Mouse (Mus musculus) mouse trophoblast stem cell (cell line): ENCODE results near the gene Hoxc8.

Source experiments
- in situ Hi-C, 2 experiments: fragments of 300-500 bp; cut with MseI, MboI; formaldehyde crosslinking; loops; 2 replicates in 1 of 2; 3 replicates in 1 of 2; pipeline ENCODE4 v1.15.1; 2025

The Hoxc8 gene

DNA sequence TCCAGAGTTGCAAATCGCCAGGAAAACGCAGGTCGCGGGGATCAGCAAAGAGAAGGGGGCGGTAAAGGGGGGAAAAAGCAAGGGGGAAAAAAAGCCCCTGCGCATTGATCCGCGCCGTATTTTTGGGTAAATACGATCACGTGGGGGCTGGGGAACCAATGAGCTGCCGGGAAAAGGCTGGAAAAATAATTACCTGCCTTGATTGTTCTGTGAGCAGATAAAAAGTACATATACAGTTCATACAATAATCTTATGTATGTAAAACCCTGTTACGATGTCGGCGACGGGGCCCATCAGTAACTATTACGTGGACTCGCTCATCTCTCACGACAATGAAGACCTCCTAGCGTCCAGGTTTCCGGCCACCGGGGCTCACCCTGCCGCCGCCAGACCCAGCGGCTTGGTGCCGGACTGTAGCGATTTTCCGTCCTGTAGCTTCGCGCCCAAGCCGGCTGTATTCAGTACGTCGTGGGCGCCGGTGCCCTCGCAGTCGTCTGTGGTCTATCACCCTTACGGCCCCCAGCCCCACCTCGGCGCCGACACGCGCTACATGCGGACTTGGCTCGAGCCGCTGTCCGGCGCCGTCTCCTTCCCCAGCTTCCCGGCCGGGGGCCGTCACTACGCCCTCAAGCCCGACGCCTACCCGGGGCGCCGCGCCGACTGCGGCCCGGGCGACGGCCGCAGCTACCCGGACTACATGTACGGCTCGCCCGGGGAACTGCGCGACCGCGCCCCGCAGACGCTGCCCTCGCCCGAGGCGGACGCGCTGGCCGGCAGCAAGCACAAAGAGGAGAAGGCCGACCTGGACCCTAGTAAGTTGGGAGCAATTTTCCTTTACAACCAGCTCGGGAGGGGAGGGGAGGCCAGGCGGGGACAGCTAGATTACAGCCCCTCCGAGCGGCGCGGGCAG lies 8.8 kb upstream of the Hoxc8 start:
- in situ Hi-C loops = no loop called here

DNA sequence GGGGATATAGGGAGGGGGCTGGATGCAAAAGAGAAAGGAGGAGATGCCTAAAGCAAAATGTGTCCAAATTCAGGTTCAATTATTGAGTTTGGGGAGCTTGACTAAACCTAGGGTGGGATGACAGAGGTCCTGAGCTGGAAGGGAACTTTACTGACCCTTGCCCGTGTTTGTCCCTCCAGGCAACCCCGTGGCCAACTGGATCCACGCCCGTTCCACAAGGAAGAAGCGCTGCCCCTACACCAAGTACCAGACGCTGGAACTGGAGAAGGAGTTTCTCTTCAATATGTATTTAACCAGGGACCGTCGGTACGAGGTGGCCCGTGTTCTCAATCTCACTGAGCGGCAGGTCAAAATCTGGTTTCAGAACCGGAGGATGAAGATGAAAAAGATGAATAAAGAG lies 6.7 kb upstream of the Hoxc8 start:
- in situ Hi-C loops = no loop called here

DNA sequence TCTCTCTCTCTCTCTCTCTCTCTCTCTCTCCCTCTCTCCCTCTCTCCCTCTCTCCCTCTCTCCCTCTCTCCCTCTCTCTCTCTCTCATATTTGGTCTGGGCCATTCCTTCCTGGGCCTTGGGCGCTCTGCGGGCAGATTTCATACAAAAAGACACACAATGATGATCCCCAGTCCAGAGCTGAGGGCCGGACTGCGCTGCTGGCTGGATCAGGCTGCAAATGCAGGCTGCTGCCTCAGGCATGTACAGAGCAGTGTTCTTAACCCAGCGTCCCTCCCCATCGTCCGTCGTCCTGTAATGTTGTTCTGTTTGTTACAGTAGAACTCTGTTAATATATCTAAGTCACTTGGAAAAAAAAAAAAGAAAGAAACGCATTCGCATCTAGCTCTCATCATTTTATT lies 5.9 kb upstream of the Hoxc8 start:
- in situ Hi-C loops = no loop called here

DNA sequence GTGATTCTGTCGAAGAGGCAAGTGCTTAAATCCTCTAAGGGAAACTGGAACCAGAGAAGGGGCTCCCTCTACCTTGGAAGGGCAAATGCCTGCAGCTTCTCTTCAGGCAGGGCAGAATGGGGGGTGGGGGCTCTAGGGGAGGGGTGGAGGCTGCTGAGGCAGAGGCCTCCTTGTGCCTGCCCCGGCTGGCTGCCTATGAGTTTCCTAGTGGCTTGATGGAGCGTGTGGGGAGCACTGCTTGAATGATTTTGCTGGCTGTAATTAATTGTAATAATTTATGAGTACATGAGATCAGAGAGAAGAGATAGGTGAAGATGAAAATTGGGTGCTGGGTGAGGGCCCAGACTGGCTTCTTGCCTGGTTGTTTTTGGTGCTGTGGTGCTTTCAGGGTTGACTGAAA lies 5.5 kb upstream of the Hoxc8 start:
- in situ Hi-C loops = loop anchor here (5.0 kb wide), 2 partner anchors 182 to 187 kb away; partner anchors contain the start of gene Smug1 (in 1 of the 2)

DNA sequence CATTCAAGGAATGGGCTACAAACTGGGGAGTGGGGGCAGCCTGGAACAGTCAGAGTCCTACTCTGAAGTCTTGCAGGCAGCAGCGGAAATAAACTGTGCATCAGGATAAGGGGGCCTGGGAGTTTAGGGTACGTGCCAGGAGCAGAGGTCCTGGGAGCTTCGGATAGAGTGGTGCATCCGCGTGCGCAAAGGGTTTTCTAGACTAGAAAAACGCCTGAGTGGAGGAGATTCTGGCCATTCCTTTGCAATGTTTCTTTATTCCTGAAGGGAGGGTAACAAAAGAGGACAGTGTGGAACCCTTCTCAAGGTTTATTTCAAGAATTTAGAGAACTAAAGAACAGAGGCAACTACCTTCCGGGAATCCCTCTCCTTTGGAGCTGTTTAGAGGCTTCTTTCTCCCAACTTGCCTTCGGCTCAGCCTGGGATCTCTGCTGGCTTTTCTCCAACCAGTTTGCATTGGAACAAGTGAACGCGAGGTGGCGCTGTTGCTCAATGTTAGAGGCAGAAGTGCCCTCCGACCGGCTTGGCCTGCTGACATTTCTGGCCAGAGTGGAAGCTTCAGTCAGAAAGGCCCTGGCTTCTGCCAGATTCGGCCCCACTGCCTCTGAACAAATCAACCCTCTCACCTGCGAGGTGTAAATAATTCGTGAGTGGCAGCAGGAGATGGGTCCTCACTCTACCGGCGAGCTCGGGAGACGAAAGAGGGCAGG lies 3.1 kb upstream of the Hoxc8 start:
- in situ Hi-C loops = loop anchor here (5.0 kb wide), 2 partner anchors 180 to 185 kb away; partner anchors contain the start of gene Smug1 (in 1 of the 2)

DNA sequence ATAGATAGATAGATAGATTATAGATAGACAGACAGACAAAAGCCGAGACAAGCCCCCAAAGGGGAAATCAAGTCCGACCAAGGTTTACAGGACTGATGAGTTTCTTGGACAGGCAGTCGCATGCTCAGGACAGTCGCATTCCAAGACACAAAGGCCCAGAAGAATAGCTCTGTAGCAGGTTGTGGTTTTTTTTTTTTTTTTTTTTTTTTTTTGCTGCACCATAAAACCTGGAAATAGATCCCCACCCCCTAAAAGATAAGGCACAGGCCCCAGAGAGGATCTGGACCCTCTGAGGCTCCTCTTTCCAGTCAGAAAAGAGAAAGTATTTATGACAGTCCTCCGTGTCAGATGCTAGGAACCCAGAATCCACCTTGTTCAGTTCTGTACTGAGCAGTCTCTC lies 2.3 kb upstream of the Hoxc8 start:
- in situ Hi-C loops = loop anchor here (5.0 kb wide), 2 partner anchors 179 to 184 kb away; partner anchors contain the start of gene Smug1 (in 1 of the 2)

DNA sequence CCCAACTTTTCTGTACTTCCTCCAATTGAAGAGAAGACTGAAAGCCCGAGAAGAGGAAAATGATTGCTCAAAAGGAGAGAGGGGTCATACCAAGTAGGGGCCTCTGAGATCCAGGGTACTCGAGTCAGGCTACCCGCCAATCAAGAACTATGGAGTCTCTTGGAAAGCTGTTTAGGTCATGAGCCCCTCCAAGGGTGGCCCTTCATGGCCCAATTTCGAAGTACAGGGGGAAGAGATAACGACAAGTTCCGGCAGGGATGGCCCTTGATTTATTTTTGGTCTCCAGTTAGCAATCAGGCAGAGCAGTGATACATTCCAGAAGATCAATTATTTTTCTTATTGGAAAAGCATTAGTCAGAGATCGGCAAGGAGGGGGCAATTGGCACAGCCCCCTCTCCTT lies 1.4 kb downstream of the Hoxc8 start:
- in situ Hi-C loops = no loop called here

DNA sequence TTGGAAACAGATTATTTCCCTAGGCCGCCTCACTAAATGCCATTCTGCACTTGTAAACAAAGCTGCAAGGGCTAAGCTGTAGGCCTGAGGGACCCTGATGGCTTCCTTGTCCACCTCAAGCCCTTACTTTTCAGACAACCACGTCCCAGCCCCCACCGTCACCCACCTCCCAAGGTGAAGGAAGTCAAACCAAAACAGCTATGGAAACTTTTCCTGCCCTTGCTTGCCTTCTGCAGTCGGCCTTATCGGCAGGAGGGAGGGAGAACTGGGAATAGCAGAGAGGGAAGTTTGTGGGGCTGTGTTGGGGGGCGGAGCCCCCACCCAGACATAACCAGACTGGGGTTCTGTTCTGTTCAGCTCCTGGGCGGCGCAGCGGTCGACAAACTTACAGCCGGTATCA lies 1.8 kb downstream of the Hoxc8 start:
- in situ Hi-C loops = no loop called here

DNA sequence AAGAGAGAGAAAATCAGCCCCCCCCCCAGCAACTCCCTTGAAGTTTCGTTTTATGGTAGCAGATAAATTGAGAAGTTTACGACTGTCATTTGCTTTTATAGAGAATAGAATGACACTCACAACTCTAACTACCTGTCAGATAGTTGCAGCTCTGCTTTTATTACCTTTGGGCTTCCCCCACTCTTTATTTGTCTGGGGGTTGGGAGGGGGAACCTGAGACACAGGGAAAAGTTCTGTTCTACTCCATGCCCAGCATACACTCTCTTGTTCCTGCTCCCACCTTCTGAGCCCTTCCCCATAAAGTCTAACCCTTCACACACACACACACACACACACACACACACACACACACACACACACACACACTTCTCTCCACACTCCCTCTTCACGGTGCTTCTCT lies 2.5 kb downstream of the Hoxc8 start:
- in situ Hi-C loops = no loop called here

DNA sequence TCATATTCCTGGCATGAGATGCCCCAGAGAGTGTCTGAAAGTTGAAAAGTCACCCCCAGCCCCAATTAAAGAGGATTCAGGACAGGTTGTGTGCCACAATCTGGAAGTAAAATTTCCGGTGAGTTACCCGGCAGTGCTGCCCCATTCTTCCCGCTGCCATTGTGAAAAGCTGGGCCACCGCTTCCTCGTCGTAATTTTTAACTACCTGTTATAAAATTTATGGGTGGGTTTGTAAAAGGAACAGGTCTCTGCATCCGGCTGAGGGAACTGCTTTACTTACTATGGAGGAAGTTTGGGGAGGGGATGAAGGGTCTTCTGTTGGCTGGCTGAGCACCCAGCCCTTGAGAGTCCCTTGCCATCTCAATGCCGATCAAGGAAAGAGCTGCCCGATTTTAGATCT lies 6.1 kb downstream of the Hoxc8 start:
- in situ Hi-C loops = no loop called here

DNA sequence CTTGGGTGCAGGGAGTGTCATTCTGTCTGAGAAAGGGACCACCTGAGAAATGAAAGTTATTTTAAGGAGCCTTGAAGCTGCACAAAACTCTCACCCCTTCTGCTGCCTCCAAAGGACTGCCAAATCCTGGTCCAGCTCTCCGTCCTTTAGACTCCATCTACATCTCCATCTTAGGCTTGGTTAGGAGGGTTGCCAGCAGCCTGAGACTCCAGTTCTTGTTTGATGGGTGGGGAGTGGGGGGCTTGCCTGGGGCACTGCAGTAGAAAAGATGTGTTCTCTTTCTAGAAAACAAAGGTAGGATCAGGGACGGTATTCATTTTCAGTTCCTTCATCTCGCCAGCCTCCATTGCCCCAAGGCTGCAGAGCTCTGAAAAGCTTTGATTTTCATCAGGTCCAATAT lies 7.0 kb downstream of the Hoxc8 start:
- in situ Hi-C loops = no loop called here

DNA sequence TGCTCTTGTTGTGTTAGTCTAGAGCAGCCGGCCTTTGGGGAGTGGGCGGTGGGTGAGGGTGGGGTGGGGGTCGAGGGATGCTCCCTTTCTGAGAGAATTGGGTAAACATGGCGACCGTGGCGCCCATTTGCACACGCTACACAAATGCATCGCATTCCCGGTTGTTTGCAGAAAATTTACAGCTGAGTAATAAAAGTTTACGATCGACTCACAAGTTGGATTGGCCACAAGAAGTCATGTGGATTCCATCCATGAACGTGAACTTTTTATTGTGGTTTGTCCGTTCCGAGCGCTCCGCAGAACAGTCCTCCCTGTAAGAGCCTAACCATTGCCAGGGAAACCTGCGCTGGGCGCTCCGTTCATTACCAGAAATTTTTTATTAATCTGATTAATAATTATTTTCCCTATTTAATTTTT lies 7.5 kb downstream of the Hoxc8 start, which contains the start of gene Hoxc6:
TSS of gene Hoxc6 (plus strand) at position 319 of the 417 bp plus-strand sequence.
- in situ Hi-C loops = no loop called here

DNA sequence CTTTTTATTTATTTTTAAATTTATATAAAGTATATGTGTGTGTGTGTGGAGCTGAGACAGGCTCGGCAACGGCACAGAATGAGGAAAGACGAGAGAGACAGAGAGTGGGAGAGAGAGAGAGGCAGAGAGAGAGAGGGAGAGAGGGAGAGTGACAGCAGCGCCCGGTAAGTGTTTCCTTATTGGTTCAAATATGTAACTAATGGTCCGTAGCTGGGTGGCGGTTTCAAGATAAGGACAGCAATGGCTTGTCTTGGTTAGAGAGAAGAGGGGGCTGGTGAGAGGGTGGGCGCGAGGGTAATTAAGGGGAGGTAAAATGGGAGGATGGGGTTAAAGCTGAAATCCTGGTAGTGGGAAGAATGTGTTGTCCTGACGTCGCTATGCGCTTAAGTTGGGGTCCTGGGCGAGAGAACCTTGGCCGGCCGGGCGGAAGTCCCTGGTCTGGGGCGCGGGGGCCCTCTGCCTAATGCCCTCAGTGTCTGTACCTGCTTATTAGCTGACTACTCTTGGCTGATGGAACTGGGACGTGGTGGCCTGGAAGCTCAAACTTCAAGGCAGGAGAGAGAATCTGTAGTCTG lies 8.3 kb downstream of the Hoxc8 start:
- in situ Hi-C loops = no loop called here

DNA sequence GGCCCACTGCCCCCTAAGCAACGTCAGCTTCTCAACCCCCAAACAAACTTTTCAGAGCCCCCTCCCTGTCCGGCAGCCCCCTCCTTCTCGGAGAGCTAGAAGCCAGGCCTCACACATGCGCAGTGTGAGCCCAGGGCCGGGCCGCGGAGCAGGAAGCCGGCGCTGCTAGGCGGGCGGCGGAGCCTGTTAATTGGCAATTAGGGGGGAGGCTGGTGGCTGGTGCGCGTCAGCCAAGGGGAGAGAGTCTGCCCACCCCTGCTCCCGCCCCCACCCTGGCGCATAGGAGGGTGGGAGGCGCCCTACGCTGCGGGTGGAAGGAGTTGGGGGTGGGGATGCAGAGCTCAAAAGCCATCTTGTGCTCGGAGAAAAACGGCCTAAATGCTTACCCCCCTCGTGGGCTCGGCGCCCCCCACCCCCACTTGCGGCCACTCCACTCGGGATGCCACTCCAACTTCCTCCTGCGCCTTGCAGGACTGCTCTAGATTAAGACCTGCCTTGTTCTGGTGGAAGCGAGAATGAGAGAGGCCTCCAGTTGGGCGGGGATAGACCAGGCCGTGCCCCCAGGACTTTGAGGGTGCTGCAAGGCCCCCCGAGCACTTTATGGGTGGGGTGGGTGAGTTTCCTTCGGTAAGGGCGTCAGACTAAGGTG lies 8.9 kb downstream of the Hoxc8 start:
- in situ Hi-C loops = no loop called here

DNA sequence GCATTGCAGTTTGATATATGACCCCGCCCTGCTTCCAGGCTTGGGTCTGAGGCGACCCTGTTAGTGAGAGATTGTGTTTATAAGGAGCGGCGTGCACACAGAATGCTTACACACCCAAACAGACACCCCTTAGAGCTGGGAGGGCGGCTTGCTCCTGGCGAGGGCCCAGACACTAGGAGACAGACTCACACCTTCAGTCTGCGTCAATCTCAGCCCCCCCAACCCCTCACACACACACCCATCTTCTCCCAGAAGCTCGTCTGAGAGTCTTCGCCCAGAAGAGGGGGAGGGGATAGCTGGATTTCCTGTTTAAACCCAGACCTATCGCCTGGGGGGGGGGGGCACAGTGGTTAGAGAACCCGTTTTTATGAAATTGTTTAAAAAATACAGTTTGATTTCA lies 9.5 kb downstream of the Hoxc8 start:
- in situ Hi-C loops = no loop called here

DNA sequence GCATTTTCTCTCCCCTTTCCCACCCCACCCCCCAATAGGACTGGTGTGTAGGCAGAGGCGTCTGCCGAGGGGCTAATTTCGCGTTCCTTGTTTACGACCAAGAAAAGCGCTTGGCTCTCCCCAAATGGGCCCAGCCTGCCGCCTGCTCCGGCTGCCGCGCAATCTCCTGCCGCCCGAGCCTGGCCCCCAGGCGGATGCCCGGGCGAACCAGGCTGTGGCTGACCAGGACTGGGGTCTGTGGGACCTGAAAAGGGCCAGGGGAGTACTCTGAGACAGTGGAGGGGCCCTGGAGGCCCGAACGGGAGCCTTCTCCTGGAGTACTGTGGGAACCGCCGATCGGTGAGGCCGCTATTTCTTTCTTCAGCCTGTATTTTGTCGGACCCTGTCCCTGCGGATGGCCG lies 10.1 kb downstream of the Hoxc8 start:
- in situ Hi-C loops = no loop called here

DNA sequence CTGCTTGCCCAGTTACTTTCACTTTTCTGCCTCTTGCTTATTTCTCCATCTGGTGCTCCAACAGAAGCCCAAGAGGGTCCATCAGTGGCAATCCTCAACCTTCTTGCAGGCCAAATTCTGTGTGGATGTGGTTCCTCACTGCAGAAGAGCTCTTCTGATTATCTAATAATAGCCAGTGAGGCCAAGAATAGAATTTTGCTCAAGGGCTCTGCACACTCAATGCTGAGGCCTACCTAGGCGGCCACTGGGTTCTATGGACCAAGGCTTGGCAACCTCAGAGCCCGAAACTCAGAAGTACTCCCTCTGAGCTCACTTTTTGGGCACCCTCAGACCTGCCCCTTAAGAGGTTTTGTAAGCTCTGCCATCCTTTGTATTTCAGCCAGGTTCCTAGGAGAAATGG lies 11.0 kb downstream of the Hoxc8 start:
- in situ Hi-C loops = no loop called here

DNA sequence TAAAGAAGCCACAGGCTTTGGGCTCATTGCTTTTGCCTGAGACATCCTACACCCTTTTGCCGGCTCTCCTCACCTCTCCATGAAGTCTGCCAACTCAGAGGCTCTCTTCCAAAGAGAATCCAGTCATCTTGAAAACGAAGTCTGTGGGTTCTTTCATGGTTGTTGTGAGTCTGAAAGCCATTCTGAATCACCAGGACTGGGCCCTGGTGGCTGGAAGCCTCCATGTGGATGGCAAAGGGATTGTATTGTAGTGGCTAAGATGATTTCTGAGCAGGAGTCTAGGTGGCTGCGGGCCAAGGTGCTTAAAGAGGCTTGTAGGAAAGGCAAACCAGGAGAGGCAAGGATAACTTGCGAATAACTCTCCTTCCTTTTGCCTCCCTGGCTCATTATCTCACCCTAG lies 11.7 kb downstream of the Hoxc8 start:
- in situ Hi-C loops = no loop called here

DNA sequence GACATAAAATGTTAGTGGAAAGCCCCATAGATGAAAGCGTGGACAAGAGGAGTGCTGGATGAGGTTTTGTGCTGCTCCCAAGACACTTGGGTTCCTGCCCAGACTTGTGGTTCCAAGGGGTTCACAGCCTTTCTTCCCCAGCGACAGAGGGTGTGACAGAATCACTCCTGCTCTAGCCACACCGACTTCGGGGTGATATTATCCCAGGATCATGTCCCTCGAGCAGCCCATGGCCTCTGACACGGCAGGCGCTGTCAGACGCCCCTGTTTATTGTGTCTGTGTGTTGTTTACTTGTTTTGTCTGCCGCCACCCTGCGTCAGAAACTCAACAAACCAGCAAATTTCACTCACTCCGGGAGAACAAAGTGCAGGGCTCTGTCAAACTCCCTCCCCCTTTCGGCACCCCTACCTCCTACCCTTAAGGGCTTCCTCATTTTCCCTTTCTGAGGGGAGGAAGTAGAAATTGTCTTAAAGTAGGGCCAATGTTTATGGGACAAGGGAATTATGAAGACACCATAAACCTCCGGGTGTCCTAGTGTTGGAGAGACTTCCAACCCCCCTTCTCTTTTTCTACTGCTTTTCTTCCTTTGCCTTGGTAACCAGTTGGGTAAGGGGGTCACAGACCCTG lies 12.5 kb downstream of the Hoxc8 start:
- in situ Hi-C loops = no loop called here

DNA sequence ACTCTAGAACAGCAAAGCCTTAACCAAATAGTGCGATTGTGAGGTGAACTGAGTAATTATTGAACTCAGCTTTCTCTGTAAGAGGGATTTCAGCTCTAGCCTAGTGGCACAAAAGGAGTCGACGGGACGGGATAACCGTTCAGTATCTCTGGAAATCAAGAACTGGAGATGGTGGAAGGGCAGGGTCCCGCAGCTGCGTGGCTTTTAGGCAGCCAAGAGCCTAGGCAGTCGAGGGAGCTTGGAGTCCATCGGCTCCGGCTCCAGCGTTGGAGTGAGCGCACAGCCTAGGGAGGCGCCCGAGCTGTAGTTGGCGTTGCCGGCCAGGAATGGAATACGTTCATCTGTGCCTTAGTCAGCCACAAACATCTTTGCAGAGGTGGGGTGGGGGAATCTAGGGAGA lies 14.9 kb downstream of the Hoxc8 start:
- in situ Hi-C loops = no loop called here

DNA sequence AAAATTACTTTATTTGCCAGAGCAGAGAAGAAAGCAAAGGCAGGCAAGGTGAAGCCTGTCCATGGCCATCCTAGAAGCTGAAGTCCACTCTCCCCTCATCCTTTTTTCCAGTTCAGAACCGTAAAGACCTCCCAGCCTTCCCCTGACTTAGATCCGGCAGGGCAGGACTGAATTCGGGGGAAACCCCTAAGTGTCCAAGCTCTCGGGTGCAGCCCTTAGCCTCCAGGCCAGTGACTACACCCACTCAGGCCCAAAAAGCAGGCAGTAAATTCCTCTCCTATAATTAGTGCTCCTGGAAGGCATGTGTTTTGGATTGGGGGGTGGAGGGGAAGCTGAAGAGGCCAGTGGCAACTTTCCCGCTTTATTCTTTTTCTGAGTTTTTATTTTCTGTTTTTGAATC lies 15.4 kb downstream of the Hoxc8 start:
- in situ Hi-C loops = no loop called here
